Mouse (Mus musculus): ENCODE data around the gene Spata6.

Spata6 gene

GRCm38 (mm10) chr4:111719776-111720661 lies at the start of gene Spata6:
Gene Spata6, plus strand, starts transcription at chr4:111719984.
- DNase-seq (ENCODE audit: low spot score): peak; percentile 90

- DNase-seq (ENCODE audit: low spot score): peak; percentile 14
Measured at GRCm38 (mm10) chr4:111670566-111671421, 49.0 kb upstream of the Spata6 start.

GRCm38 (mm10) chr4:111671440-111671839 lies 48.3 kb upstream of the Spata6 start:
- DNase-seq (ENCODE audit: low spot score): no peak

- no peak for DNase-seq (ENCODE audit: low spot score)
Measured at GRCm38 (mm10) chr4:111673904-111674303, 45.9 kb upstream of the Spata6 start.

- no peak for DNase-seq (ENCODE audit: low spot score)
Measured at GRCm38 (mm10) chr4:111681926-111682325, 37.9 kb upstream of the Spata6 start.

GRCm38 (mm10) chr4:111682793-111683192 lies 37.0 kb upstream of the Spata6 start:
- no peak for DNase-seq (ENCODE audit: low spot score)

- no peak for DNase-seq (ENCODE audit: low spot score)
Measured at GRCm38 (mm10) chr4:111683843-111684242, 35.9 kb upstream of the Spata6 start.

GRCm38 (mm10) chr4:111685951-111686350 lies 33.8 kb upstream of the Spata6 start:
- no peak for DNase-seq (ENCODE audit: low spot score)

GRCm38 (mm10) chr4:111686951-111687350 lies 32.8 kb upstream of the Spata6 start:
- DNase-seq (ENCODE audit: low spot score): peak; percentile 12

GRCm38 (mm10) chr4:111687613-111688012 lies 32.2 kb upstream of the Spata6 start:
- DNase-seq (ENCODE audit: low spot score): peak; percentile 57

GRCm38 (mm10) chr4:111691057-111691543 lies 28.7 kb upstream of the Spata6 start:
- no peak for DNase-seq (ENCODE audit: low spot score)

GRCm38 (mm10) chr4:111701381-111701780 lies 18.4 kb upstream of the Spata6 start:
- no peak for DNase-seq (ENCODE audit: low spot score)

- DNase-seq (ENCODE audit: low spot score): no peak
Measured at GRCm38 (mm10) chr4:111704126-111704525, 15.7 kb upstream of the Spata6 start.

GRCm38 (mm10) chr4:111704975-111705374 lies 14.8 kb upstream of the Spata6 start:
- DNase-seq (ENCODE audit: low spot score): no peak

GRCm38 (mm10) chr4:111719296-111719695 lies 488 bp upstream of the Spata6 start:
- DNase-seq (ENCODE audit: low spot score): no peak

GRCm38 (mm10) chr4:111720662-111721003 lies 849 bp downstream of the Spata6 start:
- no peak for DNase-seq (ENCODE audit: low spot score)

- peak; percentile 8 for DNase-seq (ENCODE audit: low spot score)
Measured at GRCm38 (mm10) chr4:111721121-111721840, 1.5 kb downstream of the Spata6 start.

- DNase-seq (ENCODE audit: low spot score): no peak
Measured at GRCm38 (mm10) chr4:111737551-111737950, 17.8 kb downstream of the Spata6 start.

GRCm38 (mm10) chr4:111780533-111780932 lies 60.7 kb downstream of the Spata6 start:
- no peak for DNase-seq (ENCODE audit: low spot score)

- DNase-seq (ENCODE audit: low spot score): no peak
Measured at GRCm38 (mm10) chr4:111799892-111800291, 80.1 kb downstream of the Spata6 start.

- DNase-seq (ENCODE audit: low spot score): no peak
Measured at GRCm38 (mm10) chr4:111803164-111803563, 83.4 kb downstream of the Spata6 start.

GRCm38 (mm10) chr4:111817478-111817877 lies 97.7 kb downstream of the Spata6 start:
- no peak for DNase-seq (ENCODE audit: low spot score)
